Mouse (Mus musculus): ENCODE data around the gene Dusp1.

Gene Dusp1

GRCm38 (mm10) chr17:26561290-26561640 is 663 bp downstream of the Dusp1 start, which contains the start of gene Ergic1:
Ergic1 (plus strand) TSS chr17:26561489.
- DNase-seq (ENCODE audit: low read depth, low spot score), result peak; percentile 67

GRCm38 (mm10) chr17:26560526-26561289 is 1.2 kb downstream of the Dusp1 start:
- DNase-seq (ENCODE audit: low read depth, low spot score), result no peak

- no peak for DNase-seq (ENCODE audit: low read depth, low spot score)
Measured at GRCm38 (mm10) chr17:26553033-26553432, 8.9 kb downstream of the Dusp1 start.

- no peak for DNase-seq (ENCODE audit: low read depth, low spot score)
Measured at GRCm38 (mm10) chr17:26551104-26551503, 10.8 kb downstream of the Dusp1 start.

- no peak for DNase-seq (ENCODE audit: low read depth, low spot score)
Measured at GRCm38 (mm10) chr17:26549148-26549809, 12.6 kb downstream of the Dusp1 start.

- DNase-seq (ENCODE audit: low read depth, low spot score), result no peak
Measured at GRCm38 (mm10) chr17:26548566-26548965, 13.4 kb downstream of the Dusp1 start.

GRCm38 (mm10) chr17:26547771-26548170 is 14.2 kb downstream of the Dusp1 start:
- no peak for DNase-seq (ENCODE audit: low read depth, low spot score)

- DNase-seq (ENCODE audit: low read depth, low spot score), result no peak
Measured at GRCm38 (mm10) chr17:26544319-26544963, 17.5 kb downstream of the Dusp1 start.

GRCm38 (mm10) chr17:26540083-26540482 is 21.8 kb downstream of the Dusp1 start:
- no peak for DNase-seq (ENCODE audit: low read depth, low spot score)

GRCm38 (mm10) chr17:26537722-26538471 is 24.0 kb downstream of the Dusp1 start:
- DNase-seq (ENCODE audit: low read depth, low spot score), result no peak

GRCm38 (mm10) chr17:26535251-26536136 is 26.4 kb downstream of the Dusp1 start:
- no peak for DNase-seq (ENCODE audit: low read depth, low spot score)

- no peak for DNase-seq (ENCODE audit: low read depth, low spot score)
Measured at GRCm38 (mm10) chr17:26534695-26535094, 27.2 kb downstream of the Dusp1 start.

- DNase-seq (ENCODE audit: low read depth, low spot score), result no peak
Measured at GRCm38 (mm10) chr17:26533871-26534372, 28.0 kb downstream of the Dusp1 start.

- no peak for DNase-seq (ENCODE audit: low read depth, low spot score)
Measured at GRCm38 (mm10) chr17:26532476-26533045, 29.4 kb downstream of the Dusp1 start.

GRCm38 (mm10) chr17:26531395-26532027 is 30.4 kb downstream of the Dusp1 start:
- DNase-seq (ENCODE audit: low read depth, low spot score), result no peak

- no peak for DNase-seq (ENCODE audit: low read depth, low spot score)
Measured at GRCm38 (mm10) chr17:26530590-26531081, 31.3 kb downstream of the Dusp1 start.

- DNase-seq (ENCODE audit: low read depth, low spot score), result no peak
Measured at GRCm38 (mm10) chr17:26529791-26530241, 32.1 kb downstream of the Dusp1 start.

GRCm38 (mm10) chr17:26528751-26529150 is 33.2 kb downstream of the Dusp1 start:
- DNase-seq (ENCODE audit: low read depth, low spot score), result no peak

GRCm38 (mm10) chr17:26527291-26527690 is 34.6 kb downstream of the Dusp1 start:
- no peak for DNase-seq (ENCODE audit: low read depth, low spot score)

- DNase-seq (ENCODE audit: low read depth, low spot score), result no peak
Measured at GRCm38 (mm10) chr17:26525316-26525715, 36.6 kb downstream of the Dusp1 start.

Data from retina, adult 2 months (tissue).